In genomic region chr11:52098398-52098946, GRCm38 (mm10) we compare ENCODE assay signal across 7 mouse cellular contexts. TPM values are rescaled to one million over a fixed set of nuclear protein-coding genes. Genes with fewer than 3 reads are reported as not detected.
DNase-seq lines count a peak whose midpoint lies in the region; ATAC-seq lines count a peak whose summit lies in the region.

Gene Ppp2ca, plus strand, starts transcription at chr11:52098681.

- intact Hi-C loops in left cerebral cortex, postnatal 36 days (cut with DNase I) = loop anchor here (5.0 kb wide), 2 partner anchors 96 to 241 kb away; partner anchors contain the start of genes Cdkl3, Jade2 and Ube2b

- peaks cover 27% of the 10 kb centered on the region for H3K4me1 ChIP-seq in intestine, embryonic 16.5 days (ENCODE audit: control insufficient read depth, insufficient read depth, low read length)
- peaks cover 19% of the 10 kb centered on the region for H3K4me1 ChIP-seq in midbrain, embryonic 11.5 days (ENCODE audit: control insufficient read depth, insufficient read depth, low read length)

- H3K27ac ChIP-seq in intestine, embryonic 16.5 days (ENCODE audit: low read length) = peak within 1 kb of the TSS; percentile 99
- H3K27ac ChIP-seq in midbrain, embryonic 11.5 days (ENCODE audit: low read depth, low read length) = peak within 1 kb of the TSS; percentile 97

- peak within 1 kb of the TSS; percentile 100 for H3K9ac ChIP-seq in intestine, embryonic 16.5 days (ENCODE audit: low read depth, low read length)
- H3K9ac ChIP-seq in midbrain, embryonic 11.5 days (ENCODE audit: low read length) = peak within 1 kb of the TSS; percentile 99

- peak; percentile 99 for DNase-seq in adrenal gland, adult 8-10 months
- DNase-seq in embryo, embryonic 9.5 days (ENCODE audit: extremely low spot score) = peak; percentile 98
- DNase-seq in gastrocnemius, postnatal 4 days (ENCODE audit: low spot score in 2 of 2) = peak; percentile 97 to 98
- peak; percentile 98 to 99 for DNase-seq in left cerebral cortex, postnatal 36 days (ENCODE audit: low spot score in 2 of 2)
- DNase-seq in midbrain, embryonic 11.5 days (ENCODE audit: low spot score, missing footprints) = peak; percentile 99
- peak; percentile 100 for DNase-seq in skeletal muscle tissue, adult 2 months (ENCODE audit: low read depth, low spot score)

- peak; percentile 98 for ATAC-seq in intestine, embryonic 16.5 days
- peak; percentile 96 for ATAC-seq in midbrain, embryonic 11.5 days (ENCODE audit: low FRiP score)

- H3K4me3 ChIP-seq in intestine, embryonic 16.5 days (ENCODE audit: low read length) = peak within 1 kb of the TSS; percentile 99
- peak within 1 kb of the TSS; percentile 100 for H3K4me3 ChIP-seq in midbrain, embryonic 11.5 days (ENCODE audit: low read depth, low read length)

- under 1% methylated on average over 53 of the region's 53 CpGs for WGBS in intestine, embryonic 16.5 days
- WGBS in midbrain, embryonic 11.5 days = under 1% methylated on average over 53 of the region's 53 CpGs

- H3K27me3 ChIP-seq in intestine, embryonic 16.5 days (replicated peaks; ENCODE audit: control insufficient read depth, insufficient read depth, low read length) = no peaks in the 10 kb centered on the region
- H3K27me3 ChIP-seq in midbrain, embryonic 11.5 days (ENCODE audit: control insufficient read depth, insufficient read depth, low read length) = no peaks in the 10 kb centered on the region

- H3K9me3 ChIP-seq in intestine, embryonic 16.5 days (ENCODE audit: control insufficient read depth, low read length) = no peaks in the 10 kb centered on the region
- H3K9me3 ChIP-seq in midbrain, embryonic 11.5 days (ENCODE audit: control insufficient read depth, low read length) = no peaks in the 10 kb centered on the region

- no peaks in the 10 kb centered on the region for H3K36me3 ChIP-seq in intestine, embryonic 16.5 days (ENCODE audit: control insufficient read depth, insufficient read depth, low read length)
- H3K36me3 ChIP-seq in midbrain, embryonic 11.5 days (ENCODE audit: control insufficient read depth, insufficient read depth, low read length) = no peaks in the 10 kb centered on the region

- peak within 1 kb of the TSS; percentile 84 for H3K4me2 ChIP-seq in intestine, embryonic 16.5 days (ENCODE audit: low read depth, low read length)
- H3K4me2 ChIP-seq in midbrain, embryonic 11.5 days = peak within 1 kb of the TSS; percentile 54

RNA-seq across cellular contexts. Expression of gene Ppp2ca, which starts in this region (rescaled TPM):
- total RNA-seq in adrenal gland, adult 8-10 months (2022) = 10 to 100 TPM; 67.9 to 74.5 (median 69.6) TPM
- 10 to 100 TPM; 57.7 to 64.9 TPM for total RNA-seq in gastrocnemius, postnatal 4 days (2021)
- 20.2 and 51.9 TPM in 2 replicates for polyA plus RNA-seq in intestine, embryonic 16.5 days (2015; fragmentation: Nextera tagmentation; extraction: Ambion mirVana)
- total RNA-seq in left cerebral cortex, postnatal 36 days (2021) = 100 to 1,000 TPM; 116 to 120 TPM
- 133 and 138 TPM in 2 replicates for polyA plus RNA-seq in midbrain, embryonic 11.5 days (2014; fragmentation: Nextera tagmentation; extraction: Ambion mirVana)

Comparison
In these comparisons a context has a peak if more than half of its experiments do, and no peak if none do; other contexts are left out.
1. Peak in every context shown above with its lines: DNase-seq, ATAC-seq, H3K4me3 ChIP-seq and H3K27ac ChIP-seq.